Mouse (Mus musculus): ENCODE data around the gene Naxd.

DNA sequence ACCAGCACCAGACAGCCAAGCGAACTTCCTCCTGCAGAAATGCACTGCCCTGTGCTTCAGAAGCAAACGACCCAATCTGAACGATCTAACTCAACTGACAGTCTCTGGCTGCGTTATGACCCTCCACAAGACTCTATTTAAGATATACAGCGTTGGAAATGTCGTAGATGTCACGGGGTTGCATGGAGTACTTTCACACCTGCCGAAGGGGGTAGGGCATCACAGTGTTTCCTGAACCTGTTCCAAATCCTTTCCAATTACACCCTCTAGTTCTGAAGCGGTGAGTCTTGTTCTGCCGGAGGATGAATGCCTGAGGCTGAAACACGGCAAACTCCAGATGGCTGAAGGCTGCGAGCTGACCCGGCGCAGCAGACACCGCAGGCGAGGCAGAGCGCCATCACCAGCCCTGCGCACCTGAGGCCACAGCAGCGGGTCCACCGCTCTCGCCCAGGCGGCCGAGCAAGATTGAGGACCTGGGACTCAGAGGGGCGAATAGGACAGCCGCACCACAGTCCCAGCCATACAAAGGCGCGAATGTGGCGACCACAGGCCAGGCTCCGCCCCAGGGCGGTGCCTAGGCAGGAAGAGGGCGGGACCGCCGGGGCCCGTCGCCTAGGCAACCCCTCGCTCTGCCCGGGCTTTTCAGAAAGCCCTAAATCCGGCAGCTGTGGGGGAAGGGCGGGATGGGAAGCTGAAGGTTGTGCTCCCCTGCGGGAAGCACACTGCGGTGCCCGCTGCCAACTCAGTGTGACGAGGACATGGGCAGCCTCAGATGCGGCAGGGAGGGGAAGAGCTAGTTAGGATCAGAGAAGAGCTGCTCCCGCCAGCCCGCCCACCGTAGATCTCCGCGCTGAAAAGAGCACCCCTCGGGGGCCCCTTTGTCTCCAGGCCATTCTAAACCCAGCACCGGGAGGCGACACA, 57.8 kb downstream of the Naxd start, which contains the start of gene Ing1:
- TF ChIP-seq GABPA (IDR thresholded peaks at IDR 0.05; ENCODE audit: insufficient replicate concordance, low read depth, low read length) (no peak), NELFE (IDR thresholded peaks at IDR 0.05; ENCODE audit: low read depth, low read length) (peak; percentile 93)
